Comparison of ENCODE assay signal across 11 mouse cellular contexts in genomic region chr5:124075716-124076115, GRCm38 (mm10). TPM values are rescaled to one million over a fixed set of nuclear protein-coding genes. Genes with fewer than 3 reads are reported as not detected.
DNase-seq lines count a peak whose midpoint lies in the region; ATAC-seq and TF ChIP-seq lines count a peak whose summit lies in the region.
"Had no signal": no experiment of that assay in that cellular context is flagged by ENCODE, and none has a peak within 500 bp of the region (broad histone marks: within the 10 kb centered on the region; RNA-seq: fewer than 3 reads in every experiment).

No protein-coding gene starts in this region.

- 71% methylated on average over 9 of the region's 9 CpGs for WGBS in intestine, embryonic 15.5 days
- 73% methylated on average over 9 of the region's 9 CpGs for WGBS in intestine, postnatal 0 days
- 71% methylated on average over 9 of the region's 9 CpGs for WGBS in small intestine, adult 2 months
- 74% methylated on average over 9 of the region's 9 CpGs for WGBS in midbrain, embryonic 16.5 days

- no peaks in the 10 kb centered on the region for H3K27me3 ChIP-seq in intestine, embryonic 15.5 days (replicated peaks)
- H3K27me3 ChIP-seq in intestine, postnatal 0 days (replicated peaks; ENCODE audit: control insufficient read depth, insufficient read depth, low read length), result no peaks in the 10 kb centered on the region
- H3K27me3 ChIP-seq in small intestine, adult 2 months (ENCODE audit: control insufficient read depth, insufficient read depth, low read length), result no peaks in the 10 kb centered on the region
- H3K27me3 ChIP-seq in midbrain, embryonic 16.5 days (ENCODE audit: control insufficient read depth, insufficient read depth, low read depth, low read length), result no peaks in the 10 kb centered on the region

- no peak for TF ChIP-seq POLR2A in small intestine, adult 2 months (IDR thresholded peaks at IDR 0.05; ENCODE audit: low read depth, low read length)

- H3K9ac ChIP-seq in intestine, embryonic 15.5 days, result no peak overlapping the region
- H3K9ac ChIP-seq in intestine, postnatal 0 days (ENCODE audit: low read depth, low read length), result no peak overlapping the region
- no peak overlapping the region for H3K9ac ChIP-seq in midbrain, embryonic 16.5 days (ENCODE audit: low read depth, low read length)

- DNase-seq in CD4-positive, CD25-positive, alpha-beta regulatory T cell, adult 2 months (ENCODE audit: low read depth, low spot score), result peak; percentile 63
- peak; percentile 86 for DNase-seq in induced T-regulatory cell, adult 2 months (ENCODE audit: low read depth)
- no peak for DNase-seq in ovary, postnatal 36 days (ENCODE audit: low spot score)
- DNase-seq in frontal cortex, postnatal 36 days (ENCODE audit: low spot score in 2 of 2), result no peak
- DNase-seq: cerebellum, adult 9-10 months; right cerebral cortex, postnatal 25 days had no signal

- H3K9me3 ChIP-seq in intestine, embryonic 15.5 days, result no peaks in the 10 kb centered on the region
- H3K9me3 ChIP-seq in intestine, postnatal 0 days (ENCODE audit: control insufficient read depth), result no peaks in the 10 kb centered on the region
- no peaks in the 10 kb centered on the region for H3K9me3 ChIP-seq in midbrain, embryonic 16.5 days (replicated peaks; ENCODE audit: control insufficient read depth, low read length, poor library complexity, severe bottlenecking)

- no peak for TF ChIP-seq CTCF in intestine, postnatal 0 days (IDR thresholded peaks at IDR 0.05; ENCODE audit: low read depth)
- no peak for TF ChIP-seq CTCF in small intestine, adult 2 months (IDR thresholded peaks at IDR 0.05; ENCODE audit: extremely low read depth, insufficient read length, insufficient replicate concordance, low read depth, low read length)

- peak overlapping the region; percentile 29; the same call in 1 of the 2 replicates for H3K27ac ChIP-seq in intestine, embryonic 15.5 days
- no peak overlapping the region for H3K27ac ChIP-seq in intestine, postnatal 0 days (ENCODE audit: low read depth, low read length)
- peak overlapping the region; percentile 77 for H3K27ac ChIP-seq in small intestine, adult 2 months (ENCODE audit: insufficient read depth, low read depth, low read length)
- no peak overlapping the region for H3K27ac ChIP-seq in midbrain, embryonic 16.5 days (ENCODE audit: low read length)
- H3K27ac ChIP-seq: hindbrain, postnatal 0 days had no signal

- H3K4me2 ChIP-seq in intestine, embryonic 15.5 days (replicated peaks), result no peak overlapping the region
- no peak overlapping the region for H3K4me2 ChIP-seq in intestine, postnatal 0 days (replicated peaks; ENCODE audit: low read depth)
- no peak overlapping the region for H3K4me2 ChIP-seq in midbrain, embryonic 16.5 days (ENCODE audit: low read length)

- no peaks in the 10 kb centered on the region for H3K36me3 ChIP-seq in intestine, embryonic 15.5 days
- no peaks in the 10 kb centered on the region for H3K36me3 ChIP-seq in intestine, postnatal 0 days (ENCODE audit: control insufficient read depth, insufficient read depth)
- H3K36me3 ChIP-seq in small intestine, adult 2 months (ENCODE audit: control insufficient read depth, insufficient read depth, low read length), result 0 out of 2 replicates have a peak, but pooled peaks cover 3% of the 10 kb centered on the region
- H3K36me3 ChIP-seq in midbrain, embryonic 16.5 days (ENCODE audit: control insufficient read depth, insufficient read depth, low read length), result no peaks in the 10 kb centered on the region

- H3K4me1 ChIP-seq in intestine, embryonic 15.5 days (replicated peaks), result peaks cover 29% of the 10 kb centered on the region
- peaks cover 4% of the 10 kb centered on the region; the same call in 1 of the 2 replicates for H3K4me1 ChIP-seq in intestine, postnatal 0 days (replicated peaks; ENCODE audit: control insufficient read depth, insufficient read depth, low read length)
- peaks cover 33% of the 10 kb centered on the region for H3K4me1 ChIP-seq in small intestine, adult 2 months (ENCODE audit: control insufficient read depth, insufficient read depth, insufficient read length, low read length)
- H3K4me1 ChIP-seq in midbrain, embryonic 16.5 days (ENCODE audit: control insufficient read depth, insufficient read depth, low read length), result peaks cover 2% of the 10 kb centered on the region; the same call in 1 of the 2 replicates

- ATAC-seq in intestine, embryonic 15.5 days, result no peak
- no peak for ATAC-seq in intestine, postnatal 0 days
- ATAC-seq in midbrain, embryonic 16.5 days, result no peak
- ATAC-seq: hindbrain, postnatal 0 days had no signal

- H3K4me3 ChIP-seq in intestine, embryonic 15.5 days (replicated peaks), result no peak overlapping the region
- no peak overlapping the region for H3K4me3 ChIP-seq in intestine, postnatal 0 days (ENCODE audit: low read depth, low read length)
- peak overlapping the region; percentile 4; the same call in 1 of the 2 replicates for H3K4me3 ChIP-seq in small intestine, adult 2 months (ENCODE audit: low read depth, low read length)
- H3K4me3 ChIP-seq in midbrain, embryonic 16.5 days (ENCODE audit: low read depth, low read length), result no peak overlapping the region

RNA-seq across cellular contexts. Expression of gene Abcb9, which starts 19.9 kb away (rescaled TPM):
- polyA plus RNA-seq in intestine, embryonic 15.5 days (2015; fragmentation: Nextera tagmentation; extraction: Ambion mirVana), result 2.3 and 2.5 TPM in 2 replicates
- polyA plus RNA-seq in intestine, postnatal 0 days (2015; fragmentation: Nextera tagmentation; extraction: Ambion mirVana), result 4.0 and 4.6 TPM in 2 replicates
- polyA plus RNA-seq in small intestine, adult 2 months (2012; rRNA removed), result 11.9 and 21.2 TPM in 2 replicates
- 15.5 and 21.7 TPM in 2 replicates for polyA plus RNA-seq in midbrain, embryonic 16.5 days (2015; fragmentation: Nextera tagmentation; extraction: Ambion mirVana)

RNA-seq across cellular contexts. Expression of gene Ogfod2, which starts 36.4 kb away (rescaled TPM):
- polyA plus RNA-seq in intestine, embryonic 15.5 days (2015; fragmentation: Nextera tagmentation; extraction: Ambion mirVana), result 26.3 and 29.2 TPM in 2 replicates
- polyA plus RNA-seq in intestine, postnatal 0 days (2015; fragmentation: Nextera tagmentation; extraction: Ambion mirVana), result 21.3 and 25.0 TPM in 2 replicates
- 44.0 and 48.7 TPM in 2 replicates for polyA plus RNA-seq in small intestine, adult 2 months (2012; rRNA removed)
- polyA plus RNA-seq in midbrain, embryonic 16.5 days (2015; fragmentation: Nextera tagmentation; extraction: Ambion mirVana), result 41.8 and 43.7 TPM in 2 replicates

RNA-seq across cellular contexts. Expression of gene Arl6ip4, which starts 40.2 kb away (rescaled TPM):
- 90.8 and 95.4 TPM in 2 replicates for polyA plus RNA-seq in intestine, embryonic 15.5 days (2015; fragmentation: Nextera tagmentation; extraction: Ambion mirVana)
- 75.5 and 76.9 TPM in 2 replicates for polyA plus RNA-seq in intestine, postnatal 0 days (2015; fragmentation: Nextera tagmentation; extraction: Ambion mirVana)
- 12.7 and 19.6 TPM in 2 replicates for polyA plus RNA-seq in small intestine, adult 2 months (2012; rRNA removed)
- polyA plus RNA-seq in midbrain, embryonic 16.5 days (2015; fragmentation: Nextera tagmentation; extraction: Ambion mirVana), result 78.0 and 81.6 TPM in 2 replicates

RNA-seq across cellular contexts. Expression of gene Vps37b, which starts 43.6 kb away (rescaled TPM):
- polyA plus RNA-seq in intestine, embryonic 15.5 days (2015; fragmentation: Nextera tagmentation; extraction: Ambion mirVana), result 28.2 and 28.8 TPM in 2 replicates
- 16.7 and 17.8 TPM in 2 replicates for polyA plus RNA-seq in intestine, postnatal 0 days (2015; fragmentation: Nextera tagmentation; extraction: Ambion mirVana)
- polyA plus RNA-seq in small intestine, adult 2 months (2012; rRNA removed), result 35.9 and 55.6 TPM in 2 replicates
- 59.5 and 62.0 TPM in 2 replicates for polyA plus RNA-seq in midbrain, embryonic 16.5 days (2015; fragmentation: Nextera tagmentation; extraction: Ambion mirVana)

Comparison
In these comparisons a context has a peak if more than half of its experiments do, and no peak if none do; other contexts are left out.
1. H3K27ac ChIP-seq: peak in intestine, embryonic 15.5 days (single experiment) and small intestine, adult 2 months (single experiment); none in intestine, postnatal 0 days (single experiment) and midbrain, embryonic 16.5 days (single experiment).
2. DNase-seq: peak in CD4-positive, CD25-positive, alpha-beta regulatory T cell, adult 2 months (single experiment) and induced T-regulatory cell, adult 2 months (single experiment); none in ovary, postnatal 36 days (single experiment) and frontal cortex, postnatal 36 days (0 of 2).